Mouse (Mus musculus) lung, embryonic 16.5 days (tissue): ENCODE measurements around the gene Tnfsf12. TPM values are rescaled to one million over a fixed set of nuclear protein-coding genes. Genes with fewer than 3 reads are reported as not detected.

Source experiments
- ATAC-seq: fragments of 200-750 bp; cut with Nextera tagmentation; 2 replicates; pipeline ENCODE4 v1.8.0; 2017; ENCODE audit warnings: low read depth, mild to moderate bottlenecking, moderate library complexity
- H3K27ac ChIP-seq: fragments of 300-500 bp; sonication (generic); 2 replicates; pipeline ENCODE4 v1.5.1; 2014; ENCODE audit warnings: mild to moderate bottlenecking, control low read depth, low read length
- H3K27me3 ChIP-seq: fragments of 300-500 bp; sonication (generic); 2 replicates; pipeline ENCODE4 v1.6.1; 2014; ENCODE audit warnings: low read depth, low read length, mixed read lengths; ENCODE audit not compliant: control insufficient read depth, insufficient read depth
- H3K36me3 ChIP-seq: fragments of 300-500 bp; sonication (generic); 2 replicates; pipeline ENCODE4 v1.6.1; 2014; ENCODE audit warnings: low read length; ENCODE audit not compliant: control insufficient read depth, insufficient read depth
- H3K4me1 ChIP-seq: fragments of 300-500 bp; sonication (generic); replicated peaks from 2 replicates; pipeline ENCODE4 v1.6.1; 2014; ENCODE audit warnings: low read length, mixed read lengths; ENCODE audit not compliant: control insufficient read depth, insufficient read depth
- H3K4me2 ChIP-seq: fragments of 300-500 bp; sonication (generic); 2 replicates; pipeline ENCODE4 v1.6.1; 2014; ENCODE audit warnings: low read depth, low read length, control low read depth
- H3K4me3 ChIP-seq: fragments of 300-500 bp; sonication (generic); 2 replicates; pipeline ENCODE4 v1.5.1; 2014; ENCODE audit warnings: mild to moderate bottlenecking, low read length, control low read depth
- H3K9ac ChIP-seq: fragments of 300-500 bp; sonication (generic); 2 replicates; pipeline ENCODE4 v1.6.1; 2014; ENCODE audit warnings: low read length, control low read depth
- H3K9me3 ChIP-seq: fragments of 300-500 bp; sonication (generic); 2 replicates; pipeline ENCODE4 v1.6.1; 2016; ENCODE audit warnings: low read length; ENCODE audit not compliant: control insufficient read depth
- WGBS: fragments of 180-500 bp; shearing (Covaris S2); extraction: QIAGEN DNeasy Blood & Tissue Kit; methylation state at CpG from one replicate; pipeline ENCODE4 v1.1.7; 2014; 5-methylcytosine and 5-hydroxymethylcytosine counted together
- polyA plus RNA-seq: library from polyadenylated mRNA; unstranded; fragments of >200 nt; fragmentation: Nextera tagmentation; extraction: Ambion mirVana; gene quantifications from 2 replicates; pipeline ENCODE4 v1.2.1, GENCODE M21; 2015

Gene Tnfsf12
- polyA plus RNA-seq, 1 experiment from 2014 or later, result 10.6 TPM

DNA sequence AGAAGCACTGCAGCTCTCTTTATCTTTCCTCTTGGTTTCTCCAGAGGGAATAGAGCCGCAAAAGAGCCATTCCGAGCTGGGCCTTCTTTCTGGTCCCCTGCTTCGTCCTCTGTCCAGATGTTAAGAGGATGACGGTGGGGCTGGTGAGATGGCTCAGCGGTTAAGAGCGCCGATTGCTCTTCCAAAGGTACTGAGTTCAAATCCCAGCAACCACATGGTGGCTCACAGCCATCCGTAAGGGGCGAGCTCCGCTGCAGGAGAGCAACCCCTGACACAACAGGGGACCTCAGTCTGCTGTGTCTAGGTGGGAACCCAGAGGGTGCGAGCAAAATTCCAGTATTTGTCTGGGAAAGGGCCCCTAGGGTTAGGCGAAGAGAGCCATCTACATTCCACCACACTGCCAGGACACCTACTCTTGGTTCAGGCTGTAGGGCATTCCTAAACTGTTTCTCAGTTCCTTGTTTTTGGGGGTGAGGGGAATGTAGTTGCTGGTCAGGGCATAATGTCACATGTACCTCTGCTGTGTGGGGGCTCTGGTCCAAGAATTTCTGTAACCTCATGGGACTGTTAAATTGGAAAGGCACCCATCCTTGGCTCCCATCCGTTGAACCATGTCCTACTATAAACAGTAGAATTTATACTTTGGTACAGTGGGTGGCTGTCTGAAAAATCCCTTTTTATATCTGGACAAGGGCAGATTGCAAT lies 32.5 kb downstream of the Tnfsf12 start:
- 60% methylated on average over 13 of the region's 13 CpGs for WGBS
- peak overlapping the region; percentile 58 for H3K4me2 ChIP-seq
- peak overlapping the region; percentile 76 for H3K9ac ChIP-seq
- H3K36me3 ChIP-seq, result peaks cover 33% of the 10 kb centered on the region
- H3K4me1 ChIP-seq, result peaks cover 13% of the 10 kb centered on the region
- ATAC-seq, result no peak
- peak overlapping the region; percentile 69 for H3K4me3 ChIP-seq
- H3K27ac ChIP-seq, result peak overlapping the region; percentile 97
- no peaks in the 10 kb centered on the region for H3K9me3 ChIP-seq
- H3K27me3 ChIP-seq, result no peaks in the 10 kb centered on the region

- Histone ChIP-seq H3K36me3 (peaks cover 26% of the 10 kb centered on the region), H3K9ac (peak within 1 kb of the TSS; percentile 76), H3K4me2 (peak within 1 kb of the TSS; percentile 58), H3K4me3 (peak within 1 kb of the TSS; percentile 69), H3K27me3 (no peaks in the 10 kb centered on the region), H3K4me1 (peaks cover 13% of the 10 kb centered on the region), H3K27ac (peak within 1 kb of the TSS; percentile 97), H3K9me3 (no peaks in the 10 kb centered on the region)
- peak; percentile 97 for ATAC-seq
- under 1% methylated on average over 48 of the region's 48 CpGs for WGBS
These were observed 33.3 kb downstream of the Tnfsf12 start, which contains the start of gene Mpdu1 for GRCm38 (mm10) chr11:69662213-69662966. TSS of gene Mpdu1 (minus strand) at chr11:69662642.

GRCm38 (mm10) chr11:69661221-69661881 lies 34.3 kb downstream of the Tnfsf12 start:
- H3K4me3 ChIP-seq, result peak overlapping the region; percentile 69
- WGBS, result 60% methylated on average over 3 of the region's 3 CpGs

DNA sequence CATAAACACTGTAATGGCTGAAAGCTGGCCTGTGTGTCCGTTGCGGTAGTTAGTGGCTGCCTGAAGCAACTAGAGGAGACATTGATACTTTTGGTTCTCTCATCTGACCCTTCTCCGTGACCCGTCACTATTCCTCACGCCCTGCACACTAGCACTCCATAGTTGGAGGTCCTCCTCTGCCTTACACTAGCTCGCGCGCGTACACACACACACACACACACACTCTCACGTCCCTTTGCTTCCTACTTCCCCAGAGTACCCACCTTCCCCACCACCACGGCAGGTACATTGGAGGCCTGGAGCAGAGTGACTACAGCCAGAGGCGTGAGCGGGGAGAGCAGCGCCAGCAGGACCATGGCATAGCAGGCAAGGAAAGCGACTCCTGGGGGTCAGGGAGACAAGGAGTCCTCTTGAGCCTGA lies 38.2 kb downstream of the Tnfsf12 start:
- Histone ChIP-seq H3K9me3 (no peaks in the 10 kb centered on the region), H3K36me3 (peaks cover 21% of the 10 kb centered on the region), H3K4me2 (no peak overlapping the region), H3K27me3 (no peaks in the 10 kb centered on the region), H3K27ac (no peak overlapping the region), H3K4me1 (peaks cover 19% of the 10 kb centered on the region), H3K4me3 (no peak overlapping the region), H3K9ac (no peak overlapping the region)
- WGBS, result 80% methylated on average over 15 of the region's 15 CpGs
- ATAC-seq, result no peak

More at GRCm38 (mm10) chr11:69661221-69661881, 34.3 kb downstream of the Tnfsf12 start:
- Histone ChIP-seq H3K27ac (peak overlapping the region; percentile 97), H3K27me3 (no peaks in the 10 kb centered on the region), H3K4me2 (peak overlapping the region; percentile 58), H3K4me1 (peaks cover 13% of the 10 kb centered on the region), H3K9ac (peak overlapping the region; percentile 76), H3K9me3 (no peaks in the 10 kb centered on the region), H3K36me3 (peaks cover 25% of the 10 kb centered on the region)
- ATAC-seq, result no peak

DNA sequence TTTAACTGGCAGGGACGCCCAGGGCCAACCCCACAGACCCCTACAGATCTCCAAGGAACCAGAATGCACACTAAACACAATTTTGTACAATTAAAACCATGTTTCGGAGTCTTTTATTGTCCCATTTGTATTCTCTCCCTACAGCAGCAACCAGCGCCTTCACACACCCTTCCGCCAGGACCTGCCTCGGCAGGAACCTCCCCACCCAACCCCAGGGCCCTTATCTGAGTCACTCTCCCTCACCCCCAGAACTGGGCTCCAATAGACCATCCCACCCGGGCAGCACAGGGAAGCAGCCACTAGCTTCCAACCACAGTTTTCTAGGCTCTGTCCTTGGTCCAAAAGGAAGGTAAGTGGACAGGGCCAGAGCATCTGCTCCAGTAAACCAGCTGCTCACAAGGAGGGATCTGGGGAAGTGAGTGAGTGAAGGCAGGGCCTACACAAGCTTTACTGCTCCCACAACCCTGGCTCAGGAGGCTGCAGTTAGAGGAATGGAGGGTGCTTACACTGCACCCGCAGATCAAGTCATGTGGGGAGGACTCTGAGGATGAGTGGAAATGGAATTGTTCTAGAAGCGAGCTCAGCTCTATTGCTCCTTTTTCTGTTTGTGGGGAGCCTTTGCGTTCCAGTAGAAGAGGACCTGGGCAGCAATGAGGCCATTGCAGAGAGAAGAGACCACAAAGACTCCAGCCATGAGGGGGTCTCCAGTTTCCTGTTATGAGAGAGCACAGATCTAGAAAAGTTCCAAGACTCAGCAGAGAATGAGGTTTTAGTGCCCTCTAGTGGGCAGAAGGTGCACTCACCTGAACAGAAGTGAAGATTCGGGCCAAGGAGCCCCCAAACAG lies 38.8 kb downstream of the Tnfsf12 start:
- 73% methylated on average over 10 of the region's 10 CpGs for WGBS
- no peak overlapping the region for H3K9ac ChIP-seq
- H3K4me3 ChIP-seq, result no peak overlapping the region
- no peaks in the 10 kb centered on the region for H3K9me3 ChIP-seq
- H3K4me2 ChIP-seq, result no peak overlapping the region
- no peak for ATAC-seq
- H3K36me3 ChIP-seq, result peaks cover 24% of the 10 kb centered on the region
- H3K27me3 ChIP-seq, result no peaks in the 10 kb centered on the region
- no peak overlapping the region for H3K27ac ChIP-seq
- H3K4me1 ChIP-seq, result peaks cover 19% of the 10 kb centered on the region

DNA sequence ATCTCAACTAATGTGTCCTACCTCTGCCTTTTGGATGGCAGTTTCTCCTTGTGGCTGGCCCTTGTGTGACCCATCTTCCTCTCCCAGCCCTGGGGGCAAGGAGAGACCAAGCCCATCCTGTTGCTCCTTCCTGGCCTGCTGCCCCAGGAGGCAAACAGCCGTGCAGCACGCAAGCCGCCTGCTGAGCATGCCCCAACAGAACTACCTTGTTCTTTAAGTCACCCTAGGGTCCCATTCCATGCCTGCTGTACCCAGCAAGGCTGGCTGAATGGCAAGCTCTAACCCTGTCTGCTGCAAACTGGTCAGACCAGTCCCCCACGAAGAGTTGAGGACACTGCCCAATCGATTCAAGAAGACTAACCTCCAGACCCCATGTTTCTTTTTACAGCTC lies 39.6 kb downstream of the Tnfsf12 start:
- ATAC-seq, result no peak; the same call in 1 of the 2 replicates
- H3K27me3 ChIP-seq, result no peaks in the 10 kb centered on the region
- H3K4me1 ChIP-seq, result peaks cover 12% of the 10 kb centered on the region
- H3K4me3 ChIP-seq, result no peak overlapping the region
- H3K27ac ChIP-seq, result no peak overlapping the region
- H3K4me2 ChIP-seq, result no peak overlapping the region
- no peak overlapping the region for H3K9ac ChIP-seq
- WGBS, result 64% methylated on average over 5 of the region's 5 CpGs
- no peaks in the 10 kb centered on the region for H3K9me3 ChIP-seq
- H3K36me3 ChIP-seq, result peaks cover 32% of the 10 kb centered on the region

DNA sequence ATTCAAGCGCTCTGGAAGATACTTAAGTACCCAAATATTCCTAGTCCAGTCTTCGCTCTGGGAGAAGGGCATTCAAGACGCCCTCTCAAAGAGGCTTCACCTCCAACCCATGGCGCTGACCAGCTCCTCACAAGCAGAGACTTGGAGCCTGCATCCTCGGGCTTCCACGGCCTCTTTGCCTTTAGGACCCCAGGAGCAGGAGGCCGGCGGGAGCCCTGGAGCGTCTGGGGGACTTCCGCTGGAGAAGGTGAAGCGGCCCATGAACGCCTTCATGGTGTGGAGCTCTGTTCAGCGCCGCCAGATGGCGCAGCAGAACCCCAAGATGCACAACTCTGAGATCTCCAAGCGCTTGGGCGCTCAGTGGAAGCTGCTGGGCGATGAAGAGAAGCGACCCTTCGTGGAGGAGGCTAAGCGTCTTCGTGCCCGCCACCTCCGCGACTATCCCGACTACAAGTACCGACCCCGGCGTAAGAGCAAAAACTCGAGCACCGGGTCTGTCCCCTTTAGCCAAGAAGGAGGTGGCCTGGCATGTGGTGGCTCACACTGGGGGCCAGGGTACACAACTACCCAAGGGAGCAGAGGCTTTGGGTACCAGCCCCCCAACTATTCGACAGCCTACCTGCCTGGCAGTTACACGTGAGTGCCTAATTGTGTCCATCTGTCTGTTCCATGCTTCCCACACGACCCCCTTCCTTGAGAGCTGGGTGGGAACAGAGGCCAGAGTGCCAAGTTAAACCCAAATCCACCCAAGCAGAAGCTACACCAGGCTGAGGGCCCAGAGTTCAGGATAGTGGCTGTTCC lies 40.2 kb downstream of the Tnfsf12 start, which contains the start of gene Sox15:
TSS of gene Sox15 (plus strand) at position 51 of the 801 bp plus-strand sequence.
- H3K4me3 ChIP-seq, result no peak within 1 kb of the TSS
- H3K36me3 ChIP-seq, result peaks cover 37% of the 10 kb centered on the region
- H3K4me2 ChIP-seq, result no peak within 1 kb of the TSS
- peak; percentile 73 for ATAC-seq
- H3K4me1 ChIP-seq, result peaks cover 12% of the 10 kb centered on the region
- no peaks in the 10 kb centered on the region for H3K27me3 ChIP-seq
- no peaks in the 10 kb centered on the region for H3K9me3 ChIP-seq
- 19% methylated on average over 34 of the region's 34 CpGs for WGBS
- H3K9ac ChIP-seq, result no peak within 1 kb of the TSS; the same call in 1 of the 2 replicates
- H3K27ac ChIP-seq, result peak within 1 kb of the TSS; percentile 68

- Histone ChIP-seq H3K4me3 (no peak overlapping the region), H3K4me2 (no peak overlapping the region), H3K4me1 (peaks cover 12% of the 10 kb centered on the region), H3K9me3 (no peaks in the 10 kb centered on the region), H3K27me3 (no peaks in the 10 kb centered on the region), H3K36me3 (peaks cover 42% of the 10 kb centered on the region), H3K27ac (peak overlapping the region; percentile 68), H3K9ac (no peak overlapping the region; the same call in 1 of the 2 replicates)
- 36% methylated on average over 9 of the region's 9 CpGs for WGBS
- ATAC-seq, result peak; percentile 53
These were observed 40.9 kb downstream of the Tnfsf12 start for GRCm38 (mm10) chr11:69654760-69655159.
